Mouse (Mus musculus) embryonic fibroblast, embryonic 13.5 days (primary cell): Measurements from ENCODE around the gene Tcf7l2. TPM values are rescaled to one million over a fixed set of nuclear protein-coding genes. Genes with fewer than 3 reads are reported as not detected.

ENCODE experiments used
- H3K27ac ChIP-seq: 2 replicates; pipeline ENCODE4 v1.5.1; 2012; ENCODE audit warnings: low read length, control low read depth, inconsistent platforms; ENCODE audit not compliant: insufficient read depth
- H3K4me1 ChIP-seq: 2 replicates; pipeline ENCODE4 v1.6.1; 2011; ENCODE audit warnings: low read length; ENCODE audit not compliant: control insufficient read depth, insufficient read depth
- H3K4me3 ChIP-seq: 2 replicates; pipeline ENCODE4 v1.5.1; 2011; ENCODE audit warnings: mild to moderate bottlenecking, control low read depth, low read length; ENCODE audit not compliant: insufficient read depth
- CTCF ChIP-seq: IDR thresholded peaks from 2 replicates; pipeline ENCODE4 v1.5.1; 2011; ENCODE audit warnings: mild to moderate bottlenecking, control low read depth, low read length, moderate library complexity, borderline replicate concordance; ENCODE audit not compliant: insufficient read depth
- POLR2A ChIP-seq: IDR thresholded peaks from 2 replicates; pipeline ENCODE4 v1.6.1; 2011; ENCODE audit warnings: low read depth, mild to moderate bottlenecking, control low read depth, low read length, moderate library complexity
- polyA plus RNA-seq: library from polyadenylated mRNA; stranded (reverse); fragments of >200 nt; gene quantifications from 2 replicates; pipeline ENCODE4 v1.2.4, GENCODE M21; 2011; ENCODE audit warnings: low read depth; ENCODE audit not compliant: missing spikeins, insufficient read length

Gene Tcf7l2
- polyA plus RNA-seq, 1 experiment, result 41.1 TPM

DNA sequence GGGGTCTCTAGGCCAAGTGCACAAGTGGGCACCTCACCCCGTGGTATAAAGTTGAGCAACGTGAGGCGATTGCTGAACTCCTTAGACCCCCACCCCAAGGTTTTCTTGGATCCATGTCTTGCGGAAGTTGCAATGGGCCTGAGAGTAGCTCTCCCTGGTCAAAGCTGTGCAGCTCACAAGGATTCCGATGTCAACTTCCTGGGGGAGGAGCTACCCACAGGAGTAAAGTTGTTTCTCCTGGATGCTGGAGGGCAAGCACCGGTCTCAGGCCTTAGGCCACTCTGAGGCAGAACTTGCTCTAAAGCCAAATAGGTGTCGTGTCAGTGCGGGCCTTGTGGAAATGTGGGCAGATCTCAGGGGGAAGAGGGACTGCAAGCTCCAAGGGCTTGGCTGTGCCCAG lies 12.2 kb upstream of the Tcf7l2 start:
- Histone ChIP-seq H3K4me1 (no peaks in the 10 kb centered on the region), H3K4me3 (no peak overlapping the region), H3K27ac (no peak overlapping the region)
- no peak for TF ChIP-seq CTCF
- TF ChIP-seq POLR2A, result no peak

GRCm38 (mm10) chr19:55732499-55732898 lies 9.1 kb upstream of the Tcf7l2 start:
- H3K27ac ChIP-seq, result no peak overlapping the region
- no peak for TF ChIP-seq CTCF
- no peak overlapping the region for H3K4me3 ChIP-seq
- H3K4me1 ChIP-seq, result no peaks in the 10 kb centered on the region

GRCm38 (mm10) chr19:55732994-55733393 lies 8.6 kb upstream of the Tcf7l2 start:
- H3K4me1 ChIP-seq, result no peaks in the 10 kb centered on the region
- no peak overlapping the region for H3K4me3 ChIP-seq
- H3K27ac ChIP-seq, result no peak overlapping the region
- TF ChIP-seq POLR2A, result no peak
- no peak for TF ChIP-seq CTCF

GRCm38 (mm10) chr19:55736016-55736415 lies 5.6 kb upstream of the Tcf7l2 start:
- no peak overlapping the region for H3K27ac ChIP-seq
- H3K4me1 ChIP-seq, result no peaks in the 10 kb centered on the region
- no peak for TF ChIP-seq CTCF
- no peak for TF ChIP-seq POLR2A
- H3K4me3 ChIP-seq, result no peak overlapping the region

GRCm38 (mm10) chr19:55739713-55740112 lies 1.9 kb upstream of the Tcf7l2 start:
- TF ChIP-seq POLR2A, result no peak
- TF ChIP-seq CTCF, result no peak
- no peak overlapping the region for H3K4me3 ChIP-seq
- H3K4me1 ChIP-seq, result no peaks in the 10 kb centered on the region
- no peak overlapping the region for H3K27ac ChIP-seq

- TF ChIP-seq CTCF, result no peak
- TF ChIP-seq POLR2A, result peak; percentile 59; the same call in 1 of the 2 replicates
- Histone ChIP-seq H3K27ac (peak overlapping the region; percentile 86), H3K4me3 (peak overlapping the region; percentile 28), H3K4me1 (0 out of 2 replicates have a peak, but pooled peaks cover under 1% of the 10 kb centered on the region)
Measured at GRCm38 (mm10) chr19:55740753-55741438, 724 bp upstream of the Tcf7l2 start.

DNA sequence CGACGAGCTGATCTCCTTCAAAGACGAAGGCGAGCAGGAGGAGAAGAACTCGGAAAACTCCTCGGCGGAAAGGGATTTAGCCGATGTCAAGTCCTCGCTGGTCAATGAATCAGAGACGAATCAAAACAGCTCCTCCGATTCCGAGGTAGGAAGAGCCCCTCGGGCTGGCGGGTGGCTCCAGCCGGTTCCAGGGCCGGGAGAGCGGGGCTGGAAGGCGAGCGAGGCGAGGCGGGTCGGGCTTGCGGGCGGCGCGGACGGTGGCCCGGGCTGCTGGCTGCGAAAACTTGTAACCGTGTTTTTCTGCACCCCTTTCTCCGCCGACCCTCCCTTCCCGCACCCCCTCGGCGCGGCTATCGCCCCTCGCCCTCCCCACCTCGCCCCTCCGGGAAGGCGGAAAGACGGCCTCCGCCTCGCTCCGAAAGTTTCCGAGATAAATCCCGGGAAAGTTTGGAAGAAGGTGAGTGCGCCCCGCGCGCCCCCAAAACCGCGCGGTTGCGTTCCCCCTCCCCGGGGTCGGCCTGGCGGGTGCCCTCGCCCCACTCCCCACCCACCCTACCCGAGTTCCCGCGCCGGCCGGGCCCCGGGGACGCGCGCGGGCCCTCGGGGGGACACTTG lies 873 bp downstream of the Tcf7l2 start:
- TF ChIP-seq POLR2A (peak; percentile 32), CTCF (no peak)
- H3K4me3 ChIP-seq, result peak overlapping the region; percentile 91

GRCm38 (mm10) chr19:55743001-55743556 lies 1.5 kb downstream of the Tcf7l2 start:
- peak overlapping the region; percentile 98 for H3K27ac ChIP-seq
- H3K4me1 ChIP-seq, result peaks cover 9% of the 10 kb centered on the region
- TF ChIP-seq CTCF (no peak), POLR2A (peak; percentile 63)
- H3K4me3 ChIP-seq, result peak overlapping the region; percentile 91

More for the DNA sequence above, 873 bp downstream of the Tcf7l2 start:
- H3K27ac ChIP-seq, result peak overlapping the region; percentile 90
- H3K4me1 ChIP-seq, result peaks cover 9% of the 10 kb centered on the region

GRCm38 (mm10) chr19:55743557-55744441 lies 2.2 kb downstream of the Tcf7l2 start:
- peak overlapping the region; percentile 98 for H3K27ac ChIP-seq
- peak overlapping the region; percentile 91 for H3K4me3 ChIP-seq
- no peak for TF ChIP-seq CTCF
- 0 out of 2 replicates have a peak, but pooled peaks have one; percentile 8 for TF ChIP-seq POLR2A
- peaks cover 12% of the 10 kb centered on the region for H3K4me1 ChIP-seq
